Mouse (Mus musculus) liver, adult 10 weeks (tissue): ENCODE results near the gene Spin1. TPM values are rescaled to one million over a fixed set of nuclear protein-coding genes. Genes with fewer than 3 reads are reported as not detected.

Source experiments
- polyA plus RNA-seq: library from polyadenylated mRNA; stranded (reverse); fragments of 350-450 nt; fragmentation: Illumina TruSeq; extraction: RNeasy Lipid Tissue Mini Kit (QIAGEN cat#74804); gene quantifications from one replicate; pipeline ENCODE4 v1.2.3, GENCODE M21; 2014; ENCODE audit warnings: low read depth, low replicate concordance

Spin1 gene
- 44.4 TPM for polyA plus RNA-seq

GRCm38 (mm10) chr13:51100233-51101015 is at the start of gene Spin1:
Gene Spin1, plus strand, starts transcription at chr13:51100880.

DNA sequence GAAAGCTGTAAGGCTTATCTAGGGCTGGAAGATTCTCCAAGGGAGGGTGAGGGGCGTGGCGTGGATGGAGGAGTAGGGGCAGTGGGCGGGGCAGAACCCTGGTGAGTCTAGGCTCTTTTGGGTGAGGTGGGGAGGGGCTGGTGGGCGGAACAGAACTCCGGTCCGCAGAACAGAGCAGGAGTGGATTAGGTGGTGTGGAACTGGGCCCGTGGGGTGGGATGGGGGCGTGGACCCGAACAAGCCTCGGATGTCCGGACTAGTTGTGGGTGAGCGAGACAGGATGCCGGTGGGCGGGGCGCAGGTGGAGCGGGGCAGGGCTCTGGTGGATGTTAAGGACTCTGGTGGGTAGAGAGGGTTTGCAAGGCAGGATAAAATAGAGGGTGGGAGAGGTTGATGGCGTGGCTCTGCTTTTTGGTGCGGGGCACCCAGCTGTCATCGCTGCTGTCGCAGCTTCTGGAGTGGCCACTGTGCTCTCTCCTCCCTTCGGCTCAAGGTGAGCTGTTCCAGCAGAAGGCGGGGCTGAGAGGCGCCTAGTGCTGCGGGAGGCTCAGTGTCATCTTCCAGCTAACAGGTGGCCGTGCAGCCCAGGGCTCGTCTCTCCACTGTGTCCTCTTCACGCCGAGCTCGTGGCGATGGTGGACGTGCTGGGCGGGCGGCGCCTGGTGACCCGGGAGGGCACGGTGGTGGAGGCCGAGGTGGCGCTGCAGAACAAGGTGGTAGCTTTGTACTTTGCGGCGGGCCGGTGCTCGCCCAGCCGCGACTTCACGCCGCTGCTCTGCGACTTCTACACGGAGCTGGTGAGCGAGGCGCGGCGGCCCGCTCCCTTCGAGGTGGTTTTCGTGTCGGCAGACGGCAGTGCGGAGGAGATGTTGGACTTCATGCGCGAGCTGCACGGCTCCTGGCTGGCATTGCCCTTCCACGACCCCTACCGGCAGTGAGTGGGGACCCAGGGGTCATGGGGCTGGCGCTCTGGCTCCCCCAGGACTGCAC is 70.3 kb downstream of the Spin1 start, which contains the start of gene Nxnl2:
TSS of gene Nxnl2 (plus strand) at position 332 of the 990 bp plus-strand sequence.

Other genes starting within 250 kb of the Spin1 start
- not detected for gene Nxnl2, start 70.1 kb downstream of the Spin1 start, polyA plus RNA-seq